Mouse (Mus musculus) lung, embryonic 14.5 days (tissue): ENCODE measurements around the gene Gab1. TPM values are rescaled to one million over a fixed set of nuclear protein-coding genes. Genes with fewer than 3 reads are reported as not detected.
"Not testable (repeated sequence)": the region's sequence is repeated elsewhere in the genome, so short reads cannot be mapped to it uniquely, and the experiment has no call there.

ENCODE experiments used
- ATAC-seq: fragments of 200-750 bp; cut with Nextera tagmentation; 2 replicates; pipeline ENCODE4 v1.8.0; 2017; ENCODE audit warnings: mild to moderate bottlenecking, moderate TSS enrichment, moderate library complexity; ENCODE audit not compliant: insufficient read depth
- DNase-seq: peaks from one replicate; pipeline ENCODE4 v3.0.0-alpha.2; 2015
- H3K27ac ChIP-seq: fragments of 300-500 bp; sonication (generic); 2 replicates; pipeline ENCODE4 v1.5.1; 2014; ENCODE audit warnings: low read depth, mild to moderate bottlenecking, moderate library complexity
- H3K27me3 ChIP-seq: fragments of 300-500 bp; sonication (generic); 2 replicates; pipeline ENCODE4 v1.6.1; 2014; ENCODE audit warnings: low read length, control low read depth; ENCODE audit not compliant: insufficient read depth
- H3K36me3 ChIP-seq: fragments of 300-500 bp; sonication (generic); 2 replicates; pipeline ENCODE4 v1.6.1; 2014; ENCODE audit warnings: control low read depth; ENCODE audit not compliant: insufficient read depth
- H3K4me1 ChIP-seq: fragments of 300-500 bp; sonication (generic); 2 replicates; pipeline ENCODE4 v1.6.1; 2014; ENCODE audit warnings: antibody characterized with exemption, control low read depth; ENCODE audit not compliant: insufficient read depth
- H3K4me2 ChIP-seq: fragments of 300-500 bp; sonication (generic); 2 replicates; pipeline ENCODE4 v1.6.1; 2014; ENCODE audit warnings: mild to moderate bottlenecking
- H3K4me3 ChIP-seq: fragments of 300-500 bp; sonication (generic); 2 replicates; pipeline ENCODE4 v1.5.1; 2014; ENCODE audit warnings: low read depth, low read length
- H3K9ac ChIP-seq: fragments of 300-500 bp; sonication (generic); 2 replicates; pipeline ENCODE4 v1.6.1; 2014
- H3K9me3 ChIP-seq: fragments of 300-500 bp; sonication (generic); 2 replicates; pipeline ENCODE4 v1.6.1; 2016; ENCODE audit warnings: low read depth, low read length, control low read depth
- CTCF ChIP-seq: IDR thresholded peaks from 2 replicates; pipeline ENCODE4 v1.5.1; 2016; ENCODE audit warnings: antibody characterized with exemption, low read depth
- WGBS: fragments of 180-500 bp; shearing (Covaris S2); extraction: QIAGEN DNeasy Blood & Tissue Kit; methylation state at CpG from one replicate; pipeline ENCODE4 v1.1.7; 2014; 5-methylcytosine and 5-hydroxymethylcytosine counted together
- polyA plus RNA-seq: library from polyadenylated mRNA; unstranded; fragments of >200 nt; fragmentation: Nextera tagmentation; extraction: Ambion mirVana; gene quantifications from 2 replicates; pipeline ENCODE4 v1.2.1, GENCODE M21; 2014

Gab1 gene
- polyA plus RNA-seq, 1 experiment from 2014 or later = 37.8 TPM

GRCm38 (mm10) chr8:80739932-80740331 lies 140.4 kb downstream of the Gab1 start:
- no peak for TF ChIP-seq CTCF
- Histone ChIP-seq H3K36me3 (peaks cover 11% of the 10 kb centered on the region), H3K4me1 (no peaks in the 10 kb centered on the region), H3K9me3 (no peaks in the 10 kb centered on the region), H3K4me2 (peak overlapping the region; percentile 57), H3K27me3 (no peaks in the 10 kb centered on the region), H3K27ac (peak overlapping the region; percentile 95), H3K4me3 (peak overlapping the region; percentile 90), H3K9ac (peak overlapping the region; percentile 56)
- DNase-seq (no peak), ATAC-seq (peak; percentile 63)
- 13% methylated on average over 14 of the region's 14 CpGs for WGBS

- Histone ChIP-seq H3K9ac (peak within 1 kb of the TSS; percentile 94), H3K27ac (peak within 1 kb of the TSS; percentile 99), H3K4me3 (peak within 1 kb of the TSS; percentile 90), H3K36me3 (peaks cover 14% of the 10 kb centered on the region), H3K4me2 (peak within 1 kb of the TSS; percentile 84)
- H3K4me1 ChIP-seq, H3K27me3 ChIP-seq, H3K9me3 ChIP-seq: not testable (repeated sequence)
- DNase-seq (peak; percentile 95), ATAC-seq (peak; percentile 98)
- 0 out of 2 replicates have a peak, but pooled peaks have one; percentile 20 for TF ChIP-seq CTCF
- WGBS = 1% methylated on average over 79 of the region's 91 CpGs
Observed at GRCm38 (mm10) chr8:80739155-80739924, 141.0 kb downstream of the Gab1 start, which contains the start of gene Smarca5. Gene Smarca5 (minus strand): TSS chr8:80739497.

GRCm38 (mm10) chr8:80738388-80739154 lies 141.7 kb downstream of the Gab1 start:
- H3K36me3 ChIP-seq = peaks cover 20% of the 10 kb centered on the region
- WGBS = under 1% methylated on average over 84 of the region's 84 CpGs
- no peaks in the 10 kb centered on the region for H3K9me3 ChIP-seq
- peak overlapping the region; percentile 90 for H3K4me3 ChIP-seq
- H3K9ac ChIP-seq = peak overlapping the region; percentile 94
- ATAC-seq = peak; percentile 70
- no peaks in the 10 kb centered on the region for H3K27me3 ChIP-seq
- peak overlapping the region; percentile 84 for H3K4me2 ChIP-seq
- peak; percentile 68 for DNase-seq
- TF ChIP-seq CTCF = no peak
- peak overlapping the region; percentile 99 for H3K27ac ChIP-seq
- no peaks in the 10 kb centered on the region for H3K4me1 ChIP-seq

- Histone ChIP-seq H3K4me1 (no peaks in the 10 kb centered on the region), H3K9ac (peak overlapping the region; percentile 94), H3K36me3 (peaks cover 25% of the 10 kb centered on the region), H3K4me2 (peak overlapping the region; percentile 84), H3K27ac (peak overlapping the region; percentile 99), H3K4me3 (peak overlapping the region; percentile 90), H3K9me3 (no peaks in the 10 kb centered on the region), H3K27me3 (no peaks in the 10 kb centered on the region)
- peak; percentile 32 for DNase-seq
- WGBS = under 1% methylated on average over 5 of the region's 5 CpGs
- ATAC-seq = no peak
- TF ChIP-seq CTCF = no peak
Observed at GRCm38 (mm10) chr8:80738046-80738387, 142.3 kb downstream of the Gab1 start.

GRCm38 (mm10) chr8:80732326-80732725 lies 148.0 kb downstream of the Gab1 start:
- Histone ChIP-seq H3K27ac (no peak overlapping the region), H3K36me3 (peaks cover 71% of the 10 kb centered on the region)

GRCm38 (mm10) chr8:80714461-80714860 lies 165.9 kb downstream of the Gab1 start:
- DNase-seq = no peak
- Histone ChIP-seq H3K4me3 (no peak overlapping the region), H3K4me1 (no peaks in the 10 kb centered on the region), H3K27me3 (no peaks in the 10 kb centered on the region), H3K36me3 (peaks cover 73% of the 10 kb centered on the region), H3K9ac (no peak overlapping the region), H3K9me3 (no peaks in the 10 kb centered on the region), H3K27ac (no peak overlapping the region), H3K4me2 (no peak overlapping the region)
- no peak for ATAC-seq
- 94% methylated on average over 1 of the region's 1 CpGs for WGBS
- no peak for TF ChIP-seq CTCF

More at GRCm38 (mm10) chr8:80732326-80732725, 148.0 kb downstream of the Gab1 start:
- no peaks in the 10 kb centered on the region for H3K9me3 ChIP-seq
- no peak overlapping the region for H3K4me2 ChIP-seq
- H3K27me3 ChIP-seq = no peaks in the 10 kb centered on the region
- no peak for TF ChIP-seq CTCF
- DNase-seq (no peak), ATAC-seq (no peak)
- H3K4me3 ChIP-seq = no peak overlapping the region
- no peaks in the 10 kb centered on the region for H3K4me1 ChIP-seq
- no peak overlapping the region for H3K9ac ChIP-seq

Other genes starting within 250 kb of the Gab1 start
- 103 and 106 TPM in 2 replicates for gene Smarca5, start 141.0 kb downstream of the Gab1 start, polyA plus RNA-seq
- 23.2 and 24.8 TPM in 2 replicates for gene Usp38, start 134.4 kb upstream of the Gab1 start, polyA plus RNA-seq